Mouse (Mus musculus): ENCODE measurements at regions not wholly inside any gene's neighbourhood (a gene's known extent, or its start where the extent isn't known, plus 50 kb on each side); places are given as distances from the start of the nearest gene placed in this dataset.

DNA sequence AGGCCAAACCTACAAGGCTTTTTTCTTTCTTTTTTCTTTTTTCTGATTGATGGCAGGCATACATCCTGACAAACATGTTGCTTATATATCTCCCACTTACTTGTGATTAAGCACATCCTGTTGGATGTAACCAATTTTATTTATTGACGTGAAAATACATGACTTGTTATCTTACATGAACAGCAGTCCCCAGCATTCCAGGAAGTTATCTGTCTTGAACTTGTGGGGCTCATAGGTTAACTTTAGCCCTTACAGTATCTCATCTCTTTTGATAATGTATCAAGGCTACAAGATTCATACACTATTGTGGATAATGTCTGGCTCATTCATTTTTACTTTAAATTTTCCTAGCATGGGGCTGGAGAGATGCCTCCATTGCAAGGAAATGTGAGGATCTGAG is 852.0 kb upstream of the Agtr1b start:
- no peak for TF ChIP-seq CTCF (IDR thresholded peaks at IDR 0.05; ENCODE audit: borderline replicate concordance, insufficient read depth, low read depth, low read length)
- no peak for TF ChIP-seq POLR2A (IDR thresholded peaks at IDR 0.05; ENCODE audit: borderline replicate concordance, insufficient read depth, low read length)
- Histone ChIP-seq H3K27me3 (ENCODE audit: control insufficient read depth, insufficient read depth, low read length) (no peaks in the 10 kb centered on the region), H3K4me1 (ENCODE audit: control insufficient read depth, insufficient read depth, low read length) (no peaks in the 10 kb centered on the region), H3K27ac (ENCODE audit: insufficient read depth, low read length) (no peak overlapping the region), H3K4me3 (replicated peaks; ENCODE audit: insufficient read depth, low read depth, low read length) (no peak overlapping the region)
- no peak for DNase-seq
- 92% methylated on average over 1 of the region's 1 CpGs for WGBS

DNA sequence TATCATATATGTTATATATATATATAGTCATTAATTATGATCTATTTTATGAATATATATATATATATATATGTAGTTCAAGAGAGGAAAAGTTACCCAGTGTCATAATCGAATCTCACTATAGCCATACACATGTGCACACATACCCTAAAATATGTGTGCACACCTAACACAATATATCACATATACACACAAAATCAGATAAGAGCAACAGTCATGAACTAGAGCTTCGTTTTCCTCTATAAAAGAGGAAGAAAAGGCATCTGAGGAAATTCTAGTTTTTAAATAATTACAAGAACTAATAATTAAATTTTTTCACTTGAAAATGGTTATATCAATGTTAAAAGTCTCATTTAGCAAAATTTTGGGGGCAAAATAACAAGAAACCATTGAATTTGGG is 835.3 kb upstream of the Tbl1xr1 start:
- WGBS: 93% methylated on average over 2 of the region's 2 CpGs
- Histone ChIP-seq H3K27ac (ENCODE audit: insufficient read depth, low read length) (no peak overlapping the region), H3K4me3 (replicated peaks; ENCODE audit: insufficient read depth, low read depth, low read length) (no peak overlapping the region), H3K27me3 (ENCODE audit: control insufficient read depth, insufficient read depth, low read length) (no peaks in the 10 kb centered on the region), H3K4me1 (ENCODE audit: control insufficient read depth, insufficient read depth, low read length) (no peaks in the 10 kb centered on the region)
- TF ChIP-seq POLR2A (IDR thresholded peaks at IDR 0.05; ENCODE audit: borderline replicate concordance, insufficient read depth, low read length) (no peak), CTCF (IDR thresholded peaks at IDR 0.05; ENCODE audit: borderline replicate concordance, insufficient read depth, low read depth, low read length) (no peak)
- DNase-seq: no peak

DNA sequence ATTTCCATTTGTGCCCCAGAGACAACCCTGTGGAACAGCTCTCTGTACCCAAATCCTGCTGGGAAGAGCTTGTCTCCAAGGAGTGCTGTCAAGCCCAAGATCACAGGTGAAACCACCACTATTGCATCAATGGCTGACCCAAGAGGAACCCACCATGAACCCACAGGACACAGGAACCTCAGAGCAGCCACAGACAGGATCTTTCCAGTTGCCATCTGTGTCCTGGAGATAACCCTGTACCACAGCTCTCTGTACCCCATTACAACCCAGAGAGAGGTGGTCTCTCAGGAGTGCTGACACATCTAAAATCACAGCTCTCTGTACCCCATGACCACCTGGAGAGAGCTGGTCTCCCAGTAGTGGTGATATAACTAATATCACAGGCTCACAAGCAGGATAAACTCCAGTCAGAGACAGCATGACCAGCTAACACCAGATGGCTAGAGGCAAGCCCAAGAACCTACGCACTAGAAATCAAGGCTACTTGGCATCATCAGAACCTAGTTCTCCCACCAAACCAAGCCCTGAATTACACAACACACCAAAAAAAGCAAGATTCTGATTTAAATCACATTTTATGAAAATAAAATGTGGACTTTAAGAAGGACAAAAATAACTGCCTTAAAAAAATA is 820.2 kb upstream of the Tbl1xr1 start:
- 67% methylated on average over 1 of the region's 1 CpGs for WGBS
- no peak for DNase-seq
- Histone ChIP-seq H3K4me3 (replicated peaks; ENCODE audit: insufficient read depth, low read depth, low read length) (no peak overlapping the region), H3K27ac (ENCODE audit: insufficient read depth, low read length) (no peak overlapping the region), H3K4me1 (ENCODE audit: control insufficient read depth, insufficient read depth, low read length) (no peaks in the 10 kb centered on the region), H3K27me3 (ENCODE audit: control insufficient read depth, insufficient read depth, low read length) (no peaks in the 10 kb centered on the region)
- no peak for TF ChIP-seq CTCF (IDR thresholded peaks at IDR 0.05; ENCODE audit: borderline replicate concordance, insufficient read depth, low read depth, low read length)
- no peak for TF ChIP-seq POLR2A (IDR thresholded peaks at IDR 0.05; ENCODE audit: borderline replicate concordance, insufficient read depth, low read length)

DNA sequence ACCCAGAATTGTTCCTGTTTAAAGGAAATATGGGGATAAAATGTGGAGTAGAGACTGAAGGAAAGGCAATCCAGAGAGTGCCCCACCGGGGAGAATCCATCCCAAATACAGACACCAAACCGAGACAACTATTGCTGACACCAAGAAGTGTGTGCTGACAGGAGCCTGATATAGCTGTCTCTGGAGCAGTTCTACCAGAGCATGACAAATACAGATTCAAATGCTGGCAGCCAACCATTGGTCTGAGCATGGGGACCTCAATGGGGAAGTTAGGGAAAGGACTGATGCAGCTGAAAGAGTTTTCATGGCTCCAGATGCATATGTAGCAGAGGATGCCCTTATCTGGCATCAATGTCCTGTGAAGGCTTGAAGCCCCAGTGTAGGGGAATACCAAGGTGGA is 813.1 kb upstream of the Tbl1xr1 start:
- Histone ChIP-seq H3K27me3 (ENCODE audit: control insufficient read depth, insufficient read depth, low read length) (no peaks in the 10 kb centered on the region), H3K4me1 (ENCODE audit: control insufficient read depth, insufficient read depth, low read length) (no peaks in the 10 kb centered on the region), H3K27ac (ENCODE audit: insufficient read depth, low read length) (no peak overlapping the region), H3K4me3 (replicated peaks; ENCODE audit: insufficient read depth, low read depth, low read length) (no peak overlapping the region)
- TF ChIP-seq POLR2A (IDR thresholded peaks at IDR 0.05; ENCODE audit: borderline replicate concordance, insufficient read depth, low read length) (no peak), CTCF (IDR thresholded peaks at IDR 0.05; ENCODE audit: borderline replicate concordance, insufficient read depth, low read depth, low read length) (no peak)
- 87% methylated on average over 2 of the region's 2 CpGs for WGBS
- no peak for DNase-seq

DNA sequence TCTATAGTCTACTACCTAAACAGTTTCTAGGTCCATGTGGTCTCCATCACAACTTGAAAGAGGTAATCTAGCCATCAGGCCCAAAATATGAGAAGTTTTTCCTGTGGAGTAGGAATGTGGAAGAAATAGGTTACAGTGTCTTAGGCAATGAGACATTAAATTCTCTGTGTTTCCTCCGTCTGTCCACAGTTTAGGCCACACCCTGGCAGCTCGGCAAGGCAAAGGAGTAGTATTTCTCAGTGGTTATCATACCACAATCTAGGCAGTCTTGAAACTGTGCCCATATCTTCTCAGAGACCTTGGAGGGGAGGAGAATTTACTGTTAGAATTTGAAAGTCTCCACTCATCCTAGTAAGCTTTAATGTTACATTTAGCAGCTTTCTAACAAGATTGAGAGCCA is 811.0 kb upstream of the Tbl1xr1 start:
- no peak overlapping the region for H3K4me3 ChIP-seq (replicated peaks; ENCODE audit: insufficient read depth, low read depth, low read length)
- no peaks in the 10 kb centered on the region for H3K4me1 ChIP-seq (ENCODE audit: control insufficient read depth, insufficient read depth, low read length)
- TF ChIP-seq POLR2A (IDR thresholded peaks at IDR 0.05; ENCODE audit: borderline replicate concordance, insufficient read depth, low read length) (no peak), CTCF (IDR thresholded peaks at IDR 0.05; ENCODE audit: borderline replicate concordance, insufficient read depth, low read depth, low read length) (no peak)
- no peak overlapping the region for H3K27ac ChIP-seq (ENCODE audit: insufficient read depth, low read length)
- 79% methylated on average over 2 of the region's 2 CpGs for WGBS
- H3K27me3 ChIP-seq (ENCODE audit: control insufficient read depth, insufficient read depth, low read length): no peaks in the 10 kb centered on the region
- DNase-seq: no peak

DNA sequence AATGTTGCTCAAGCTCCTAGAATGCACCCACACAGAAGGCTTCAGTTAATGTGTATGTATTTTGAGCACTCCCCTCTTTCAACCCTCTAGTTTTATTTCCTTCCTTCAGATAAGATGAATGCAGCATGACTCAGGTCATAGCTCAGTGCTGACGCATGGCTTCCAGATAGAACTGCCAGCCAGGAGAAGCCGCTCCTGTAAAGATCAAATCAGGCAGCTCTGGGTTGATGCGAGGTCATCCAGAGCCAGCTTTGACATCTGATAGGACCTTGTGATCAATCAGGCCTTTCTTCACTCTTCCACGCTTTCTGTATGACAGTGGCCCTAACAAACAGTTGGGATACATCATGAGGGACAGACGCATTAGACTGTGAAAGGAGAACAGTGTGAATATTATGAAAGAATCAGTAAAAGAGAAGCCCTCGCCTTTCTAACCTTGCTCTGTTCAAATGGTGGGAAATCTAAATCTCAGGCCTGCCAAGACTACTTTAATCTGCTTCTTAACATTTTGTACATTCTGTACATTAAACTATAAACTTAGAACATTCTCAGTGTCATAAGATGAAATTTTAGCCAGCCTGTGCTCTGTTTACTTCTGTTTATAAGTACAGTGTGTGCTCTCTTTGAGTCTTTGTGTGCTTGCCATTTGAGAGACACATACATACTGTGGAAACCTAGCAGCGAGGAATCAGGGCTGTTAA is 807.9 kb upstream of the Tbl1xr1 start:
- no peaks in the 10 kb centered on the region for H3K4me1 ChIP-seq (ENCODE audit: control insufficient read depth, insufficient read depth, low read length)
- no peaks in the 10 kb centered on the region for H3K27me3 ChIP-seq (ENCODE audit: control insufficient read depth, insufficient read depth, low read length)
- 72% methylated on average over 7 of the region's 7 CpGs for WGBS
- TF ChIP-seq CTCF (IDR thresholded peaks at IDR 0.05; ENCODE audit: borderline replicate concordance, insufficient read depth, low read depth, low read length): no peak
- no peak for TF ChIP-seq POLR2A (IDR thresholded peaks at IDR 0.05; ENCODE audit: borderline replicate concordance, insufficient read depth, low read length)
- no peak overlapping the region for H3K4me3 ChIP-seq (replicated peaks; ENCODE audit: insufficient read depth, low read depth, low read length)
- DNase-seq: no peak
- no peak overlapping the region for H3K27ac ChIP-seq (ENCODE audit: insufficient read depth, low read length)

DNA sequence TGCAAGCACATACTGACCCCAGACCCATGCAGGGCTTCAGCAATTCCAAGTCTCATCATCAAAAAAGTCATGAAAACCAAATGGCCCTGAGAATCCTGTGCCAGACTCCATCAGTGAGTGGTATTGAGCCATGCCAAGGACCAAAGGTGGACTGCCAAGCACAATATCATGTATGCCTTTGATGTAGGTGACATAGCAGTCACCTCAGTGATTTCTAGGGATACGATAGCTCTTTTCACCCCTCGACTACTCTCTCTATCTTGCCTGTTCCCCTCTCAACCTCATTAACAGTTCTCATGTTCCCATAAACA is 807.4 kb upstream of the Tbl1xr1 start:
- no peak overlapping the region for H3K27ac ChIP-seq (ENCODE audit: insufficient read depth, low read length)
- WGBS: 27% methylated on average over 2 of the region's 2 CpGs
- no peak overlapping the region for H3K4me3 ChIP-seq (replicated peaks; ENCODE audit: insufficient read depth, low read depth, low read length)
- H3K27me3 ChIP-seq (ENCODE audit: control insufficient read depth, insufficient read depth, low read length): no peaks in the 10 kb centered on the region
- H3K4me1 ChIP-seq (ENCODE audit: control insufficient read depth, insufficient read depth, low read length): no peaks in the 10 kb centered on the region
- TF ChIP-seq POLR2A (IDR thresholded peaks at IDR 0.05; ENCODE audit: borderline replicate concordance, insufficient read depth, low read length) (no peak), CTCF (IDR thresholded peaks at IDR 0.05; ENCODE audit: borderline replicate concordance, insufficient read depth, low read depth, low read length) (no peak)
- DNase-seq: no peak

DNA sequence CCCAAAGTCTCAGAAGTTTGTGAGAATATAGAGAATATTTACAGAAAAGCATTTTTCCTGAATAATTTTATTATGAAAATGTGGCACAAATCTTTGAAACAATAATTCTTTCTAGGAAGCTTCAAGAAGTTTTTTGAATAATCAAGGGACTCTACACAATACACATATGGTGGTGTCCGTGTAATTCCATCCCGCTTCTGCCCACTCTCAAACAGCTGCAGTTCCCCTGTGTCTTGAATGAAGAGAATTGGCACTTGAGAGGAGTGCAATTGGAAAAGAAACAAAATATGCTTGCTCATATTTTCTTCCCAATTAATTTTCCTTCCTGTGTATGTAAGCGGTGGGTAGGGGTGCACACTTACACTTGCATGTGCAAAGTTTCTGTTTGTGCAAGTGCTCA is 805.7 kb upstream of the Tbl1xr1 start:
- no peaks in the 10 kb centered on the region for H3K27me3 ChIP-seq (ENCODE audit: control insufficient read depth, insufficient read depth, low read length)
- TF ChIP-seq POLR2A (IDR thresholded peaks at IDR 0.05; ENCODE audit: borderline replicate concordance, insufficient read depth, low read length) (no peak), CTCF (IDR thresholded peaks at IDR 0.05; ENCODE audit: borderline replicate concordance, insufficient read depth, low read depth, low read length) (no peak)
- no peak for DNase-seq
- H3K4me3 ChIP-seq (replicated peaks; ENCODE audit: insufficient read depth, low read depth, low read length): no peak overlapping the region
- WGBS: 91% methylated on average over 3 of the region's 3 CpGs
- H3K4me1 ChIP-seq (ENCODE audit: control insufficient read depth, insufficient read depth, low read length): no peaks in the 10 kb centered on the region
- no peak overlapping the region for H3K27ac ChIP-seq (ENCODE audit: insufficient read depth, low read length)
